Mouse (Mus musculus) c-Kit-positive CD71-negative TER-119-negative erythroid progenitor cells, embryonic 14.5 days (primary cell): ENCODE measurements around the gene Gtf3c2.

Source experiments
- DNase-seq: peaks from one replicate; pipeline ENCODE4 v3.0.0-alpha.2; 2013; ENCODE audit warnings: low read depth

The Gtf3c2 gene

GRCm38 (mm10) chr5:31138968-31139425, 40.9 kb downstream of the Gtf3c2 start:
- DNase-seq, result no peak

GRCm38 (mm10) chr5:31138241-31138967, 41.5 kb downstream of the Gtf3c2 start, which contains the start of gene Ucn:
Gene Ucn, minus strand, starts transcription at chr5:31138829.
- DNase-seq, result no peak

GRCm38 (mm10) chr5:31137658-31138057, 42.3 kb downstream of the Gtf3c2 start:
- no peak for DNase-seq

- no peak for DNase-seq
Observed at GRCm38 (mm10) chr5:31136730-31137424, 43.1 kb downstream of the Gtf3c2 start.

GRCm38 (mm10) chr5:31126050-31126449, 53.9 kb downstream of the Gtf3c2 start:
- no peak for DNase-seq

- no peak for DNase-seq
Observed at GRCm38 (mm10) chr5:31123481-31123880, 56.5 kb downstream of the Gtf3c2 start.

- no peak for DNase-seq
Observed at GRCm38 (mm10) chr5:31121111-31121510, 58.8 kb downstream of the Gtf3c2 start.

- no peak for DNase-seq
Observed at GRCm38 (mm10) chr5:31116912-31117311, 63.0 kb downstream of the Gtf3c2 start.

- DNase-seq, result no peak
Observed at GRCm38 (mm10) chr5:31116354-31116753, 63.6 kb downstream of the Gtf3c2 start, which contains the start of gene Trim54. Gene Trim54, plus strand, starts transcription at chr5:31116712.

GRCm38 (mm10) chr5:31110781-31111180, 69.2 kb downstream of the Gtf3c2 start:
- DNase-seq, result no peak

GRCm38 (mm10) chr5:31108000-31108490, 71.9 kb downstream of the Gtf3c2 start, which contains the start of gene Slc30a3:
Gene Slc30a3, minus strand, starts transcription at chr5:31108237.
- DNase-seq, result no peak
